Mouse (Mus musculus) midbrain, embryonic 15.5 days (tissue): ENCODE results near the gene Ptprs. TPM values are rescaled to one million over a fixed set of nuclear protein-coding genes. Genes with fewer than 3 reads are reported as not detected.

Experiments used
- ATAC-seq: fragments of 200-750 bp; cut with Nextera tagmentation; replicated peaks from 2 replicates; pipeline ENCODE4 v1.8.0; 2017; ENCODE audit warnings: moderate TSS enrichment
- H3K27ac ChIP-seq: fragments of 300-500 bp; sonication (generic); 2 replicates; pipeline ENCODE4 v1.5.1; 2015; ENCODE audit warnings: mild to moderate bottlenecking, inconsistent platforms
- H3K27me3 ChIP-seq: fragments of 300-500 bp; sonication (generic); replicated peaks from 2 replicates; pipeline ENCODE4 v1.6.1; 2015; ENCODE audit warnings: inconsistent platforms
- H3K36me3 ChIP-seq: fragments of 300-500 bp; sonication (generic); replicated peaks from 2 replicates; pipeline ENCODE4 v1.6.1; 2015; ENCODE audit warnings: inconsistent platforms
- H3K4me1 ChIP-seq: fragments of 300-500 bp; sonication (generic); 2 replicates; pipeline ENCODE4 v1.6.1; 2015; ENCODE audit warnings: inconsistent platforms
- H3K4me2 ChIP-seq: fragments of 300-500 bp; sonication (generic); 2 replicates; pipeline ENCODE4 v1.6.1; 2015; ENCODE audit warnings: inconsistent platforms, mild to moderate bottlenecking, moderate library complexity
- H3K4me3 ChIP-seq: fragments of 300-500 bp; sonication (generic); 2 replicates; pipeline ENCODE4 v1.5.1; 2015; ENCODE audit warnings: mild to moderate bottlenecking, inconsistent platforms
- H3K9ac ChIP-seq: fragments of 300-500 bp; sonication (generic); 2 replicates; pipeline ENCODE4 v1.6.1; 2015; ENCODE audit warnings: mild to moderate bottlenecking, inconsistent platforms
- H3K9me3 ChIP-seq: fragments of 300-500 bp; sonication (generic); 2 replicates; pipeline ENCODE4 v1.6.1; 2016; ENCODE audit warnings: inconsistent platforms
- WGBS: fragments of 180-500 bp; shearing (Covaris S2); methylation state at CpG from one replicate; pipeline ENCODE4 v1.1.7; 2015; ENCODE audit warnings: mixed read lengths; 5-methylcytosine and 5-hydroxymethylcytosine counted together
- polyA plus RNA-seq: library from polyadenylated mRNA; unstranded; fragments of >200 nt; fragmentation: Nextera tagmentation; extraction: Ambion mirVana; gene quantifications from 2 replicates; pipeline ENCODE4 v1.2.1, GENCODE M21; 2015

Gene Ptprs
- polyA plus RNA-seq, 1 experiment from 2014 or later, result 349 TPM

DNA sequence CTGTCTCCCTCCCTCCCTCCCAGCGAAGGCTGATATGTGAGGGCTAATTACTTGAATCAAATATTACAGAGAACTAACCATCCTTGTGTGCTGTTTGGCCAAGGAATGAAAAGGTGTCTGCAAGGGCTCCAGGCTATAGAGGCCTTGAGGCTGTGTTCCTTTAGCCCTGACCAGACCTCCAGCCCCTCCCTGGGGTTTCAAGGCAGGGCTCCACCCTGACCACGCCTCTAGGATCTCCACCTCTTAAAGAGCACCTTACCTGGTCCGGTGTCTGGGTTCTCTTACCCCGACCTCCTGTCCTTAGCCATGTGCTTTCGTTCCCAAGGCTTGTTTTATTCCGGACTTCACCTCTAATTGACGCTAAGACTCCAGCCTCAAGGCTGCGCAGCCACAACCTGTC is 66.5 kb downstream of the Ptprs start:
- no peak overlapping the region for H3K4me3 ChIP-seq
- no peaks in the 10 kb centered on the region for H3K9me3 ChIP-seq
- H3K27ac ChIP-seq, result peak overlapping the region; percentile 74
- WGBS, result 34% methylated on average over 8 of the region's 8 CpGs
- H3K4me2 ChIP-seq, result no peak overlapping the region
- no peaks in the 10 kb centered on the region for H3K27me3 ChIP-seq
- no peak overlapping the region for H3K9ac ChIP-seq
- ATAC-seq, result 0 out of 2 replicates have a peak, but pooled peaks have one; percentile 16
- H3K36me3 ChIP-seq, result peaks cover 40% of the 10 kb centered on the region
- H3K4me1 ChIP-seq, result peaks cover 40% of the 10 kb centered on the region

DNA sequence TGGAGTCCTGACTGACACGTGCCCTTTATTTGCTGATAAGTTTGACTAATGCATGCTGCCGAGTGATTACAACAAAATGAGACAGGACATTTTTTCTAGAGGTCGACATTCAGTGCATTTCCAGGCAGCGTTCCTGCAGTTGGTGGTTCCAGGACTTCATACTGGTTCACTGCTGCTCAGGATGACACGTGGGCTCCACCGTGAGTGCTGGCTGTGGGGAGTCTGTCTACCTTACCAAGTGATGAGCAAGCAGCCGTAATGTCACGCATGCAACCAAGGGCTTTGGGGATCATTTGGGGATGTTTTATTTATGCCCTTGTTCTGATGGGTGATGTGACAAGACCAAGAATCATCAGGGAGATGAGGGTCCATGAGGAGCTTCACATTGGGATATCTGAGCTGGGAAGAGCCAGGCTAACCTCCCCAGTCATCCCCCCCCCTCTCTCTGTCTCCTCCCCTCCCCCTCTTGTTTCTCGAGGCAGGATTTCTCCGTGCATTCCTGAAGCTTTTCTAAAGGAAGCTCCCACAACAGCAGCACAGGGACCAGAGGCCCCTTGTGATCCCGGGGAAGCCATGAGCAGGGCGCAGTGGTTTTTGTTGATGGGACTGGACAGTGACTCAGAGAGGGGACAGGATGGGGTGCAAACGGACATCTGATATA is 67.2 kb downstream of the Ptprs start:
- Histone ChIP-seq H3K9me3 (no peaks in the 10 kb centered on the region), H3K27ac (peak overlapping the region; percentile 74), H3K36me3 (peaks cover 33% of the 10 kb centered on the region), H3K4me3 (no peak overlapping the region), H3K4me2 (no peak overlapping the region), H3K9ac (no peak overlapping the region), H3K27me3 (no peaks in the 10 kb centered on the region), H3K4me1 (peaks cover 40% of the 10 kb centered on the region)
- ATAC-seq, result peak; percentile 22; the same call in 1 of the 2 replicates
- WGBS, result 32% methylated on average over 13 of the region's 13 CpGs

DNA sequence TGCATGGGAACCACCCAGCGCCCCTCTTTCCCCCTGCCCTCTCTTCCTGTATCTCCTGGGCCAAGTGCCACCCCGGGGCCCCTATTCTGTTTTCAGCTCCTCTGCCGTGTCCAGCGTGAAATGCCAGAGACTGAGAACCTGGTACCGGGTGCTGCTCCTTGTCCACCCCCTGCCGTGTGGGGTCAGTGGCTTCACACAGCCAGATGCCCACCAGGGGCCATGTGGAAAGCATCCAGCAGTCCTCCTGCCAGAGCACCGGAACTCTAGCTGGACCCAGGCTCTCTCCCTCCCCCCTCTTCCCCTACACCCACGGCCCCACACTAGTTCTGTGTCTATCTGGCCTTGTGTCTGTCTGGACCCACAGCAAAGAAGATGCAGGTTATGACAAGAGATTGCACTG is 68.9 kb downstream of the Ptprs start:
- WGBS, result 55% methylated on average over 8 of the region's 8 CpGs
- H3K9ac ChIP-seq, result no peak overlapping the region; the same call in 1 of the 2 replicates
- H3K27ac ChIP-seq, result peak overlapping the region; percentile 74

DNA sequence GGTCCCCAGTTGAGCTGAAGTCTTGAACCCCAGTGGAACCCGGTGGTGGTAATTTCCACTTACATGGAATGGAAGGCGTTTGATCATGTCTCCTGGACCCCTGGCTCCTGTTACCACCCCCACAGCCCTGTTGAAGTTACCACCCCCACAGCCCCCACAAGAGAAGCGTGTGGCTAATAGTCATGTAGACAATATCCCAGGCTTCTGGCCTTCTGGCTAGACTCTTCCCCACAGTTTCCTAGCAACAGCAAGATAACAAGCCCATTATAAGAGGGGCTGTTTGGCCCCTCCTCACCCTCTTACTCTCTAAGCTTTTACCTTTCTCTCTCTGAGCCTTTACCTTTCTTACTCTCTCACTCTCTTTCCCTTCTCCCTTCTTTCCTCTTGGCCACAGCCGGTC is 69.4 kb downstream of the Ptprs start:
- 0 out of 2 replicates have a peak, but pooled peaks have one; percentile 15 for ATAC-seq
- Histone ChIP-seq H3K27ac (peak overlapping the region; percentile 74), H3K4me3 (no peak overlapping the region), H3K9me3 (no peaks in the 10 kb centered on the region), H3K36me3 (peaks cover 26% of the 10 kb centered on the region), H3K9ac (no peak overlapping the region), H3K27me3 (no peaks in the 10 kb centered on the region), H3K4me2 (no peak overlapping the region), H3K4me1 (peaks cover 40% of the 10 kb centered on the region)
- 41% methylated on average over 4 of the region's 4 CpGs for WGBS

More for the DNA sequence above, 68.9 kb downstream of the Ptprs start:
- H3K4me2 ChIP-seq, result no peak overlapping the region
- H3K4me1 ChIP-seq, result peaks cover 40% of the 10 kb centered on the region
- H3K9me3 ChIP-seq, result no peaks in the 10 kb centered on the region
- H3K27me3 ChIP-seq, result no peaks in the 10 kb centered on the region
- H3K36me3 ChIP-seq, result peaks cover 25% of the 10 kb centered on the region
- peak; percentile 14; the same call in 1 of the 2 replicates for ATAC-seq
- no peak overlapping the region for H3K4me3 ChIP-seq

DNA sequence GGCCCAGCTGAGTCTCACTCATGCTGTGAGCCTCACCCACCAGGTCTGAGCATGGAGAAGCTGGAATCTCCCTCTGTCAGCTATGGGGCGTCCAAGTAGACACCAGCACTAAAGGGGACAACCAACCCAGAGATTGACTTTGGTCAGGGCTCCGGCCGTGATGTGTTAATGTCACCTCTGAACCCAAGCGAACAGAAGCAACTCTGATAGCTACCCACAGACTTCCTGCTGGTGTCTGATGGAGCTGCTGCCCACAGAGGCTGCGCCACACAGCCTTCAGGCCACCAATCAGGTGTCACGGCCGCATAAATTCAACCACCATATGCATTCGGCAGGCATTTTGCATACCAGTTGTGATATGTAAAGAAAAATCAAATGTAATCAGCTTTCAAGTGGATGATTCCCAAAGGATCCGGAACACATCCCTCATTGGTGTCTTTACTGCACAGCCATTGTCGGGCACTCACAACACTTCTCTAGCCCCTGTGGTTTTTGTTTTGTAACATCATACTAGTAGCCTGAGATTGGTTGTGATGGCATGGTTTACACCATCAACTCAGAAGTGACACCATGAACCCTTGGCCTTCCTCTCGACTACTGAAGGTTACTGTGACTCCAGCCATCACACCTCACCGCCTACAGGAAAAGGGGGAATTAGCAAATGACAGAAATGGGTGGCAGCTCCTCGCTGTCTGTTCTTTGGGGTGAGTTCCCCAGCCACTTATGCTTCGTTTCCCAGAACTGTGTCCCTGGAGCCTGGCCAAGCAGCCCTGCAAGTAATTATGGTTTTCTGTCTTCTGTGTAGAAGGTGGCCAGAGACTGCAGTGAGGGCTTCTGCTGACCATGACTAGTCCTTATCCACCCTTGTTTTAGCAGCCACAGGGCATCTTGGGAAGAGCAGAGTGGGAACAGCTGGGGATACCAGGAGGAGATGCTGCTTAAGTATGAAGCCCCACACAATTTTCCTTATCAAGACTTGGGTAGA is 70.1 kb downstream of the Ptprs start:
- peaks cover 25% of the 10 kb centered on the region; the same call in 1 of the 2 replicates for H3K36me3 ChIP-seq
- peak overlapping the region; percentile 74 for H3K27ac ChIP-seq
- no peaks in the 10 kb centered on the region for H3K9me3 ChIP-seq
- ATAC-seq, result no peak
- no peak overlapping the region for H3K9ac ChIP-seq
- no peak overlapping the region for H3K4me2 ChIP-seq
- H3K4me1 ChIP-seq, result peaks cover 40% of the 10 kb centered on the region
- WGBS, result 80% methylated on average over 14 of the region's 14 CpGs
- H3K27me3 ChIP-seq, result no peaks in the 10 kb centered on the region
- H3K4me3 ChIP-seq, result no peak overlapping the region

DNA sequence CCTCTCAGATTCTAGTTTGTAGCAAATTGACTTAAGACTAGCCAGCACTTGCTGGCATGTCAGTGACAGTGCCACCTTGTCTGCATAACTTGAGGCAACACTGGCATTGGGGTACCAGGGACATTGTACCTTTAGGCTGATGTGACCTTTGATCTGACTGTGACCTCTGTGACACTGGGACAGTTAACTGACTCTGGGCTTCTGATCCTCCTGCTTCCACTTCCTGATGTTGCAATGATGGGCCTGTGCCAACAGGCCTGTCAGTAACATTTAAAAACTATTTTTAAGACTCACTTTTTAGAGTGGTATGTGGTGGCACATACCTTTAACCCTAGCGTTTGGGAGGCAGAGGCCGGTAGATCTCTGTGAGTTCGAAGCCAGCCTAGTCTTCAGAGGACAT is 70.9 kb downstream of the Ptprs start:
- Histone ChIP-seq H3K9me3 (no peaks in the 10 kb centered on the region), H3K36me3 (peaks cover 27% of the 10 kb centered on the region), H3K4me2 (no peak overlapping the region), H3K27ac (0 out of 2 replicates have a peak overlapping the region, but pooled peaks have one; percentile 0), H3K9ac (no peak overlapping the region), H3K4me1 (peaks cover 40% of the 10 kb centered on the region), H3K27me3 (no peaks in the 10 kb centered on the region), H3K4me3 (no peak overlapping the region)
- WGBS, result 90% methylated on average over 3 of the region's 3 CpGs
- no peak for ATAC-seq

DNA sequence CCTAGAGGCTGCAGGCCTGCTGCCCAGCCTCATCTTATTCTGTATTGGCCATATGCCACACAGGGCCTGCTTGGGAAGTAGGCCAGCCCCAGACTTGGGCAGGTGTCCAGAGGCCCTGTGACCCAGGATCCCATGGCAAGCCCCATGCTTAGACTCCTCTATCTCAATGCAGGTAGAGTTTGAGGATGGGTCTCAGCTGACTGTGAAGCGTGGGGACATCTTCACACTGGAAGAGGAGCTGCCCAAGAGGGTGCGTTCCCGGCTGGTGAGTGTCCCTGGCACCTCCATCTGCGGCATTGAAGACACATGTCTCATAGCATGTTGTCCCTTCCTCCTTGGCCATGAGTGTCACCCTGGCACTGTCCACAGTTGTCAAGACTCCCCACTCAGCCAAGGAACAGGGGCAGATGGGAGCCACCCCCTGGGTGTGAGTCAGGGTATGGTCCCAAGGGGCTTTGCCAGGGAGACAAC is 75.2 kb downstream of the Ptprs start:
- no peak for ATAC-seq
- Histone ChIP-seq H3K9ac (no peak overlapping the region), H3K9me3 (no peaks in the 10 kb centered on the region), H3K4me1 (no peaks in the 10 kb centered on the region), H3K27me3 (no peaks in the 10 kb centered on the region), H3K36me3 (peaks cover 63% of the 10 kb centered on the region), H3K27ac (no peak overlapping the region; the same call in 1 of the 2 replicates), H3K4me2 (no peak overlapping the region), H3K4me3 (no peak overlapping the region)
- 94% methylated on average over 4 of the region's 4 CpGs for WGBS

DNA sequence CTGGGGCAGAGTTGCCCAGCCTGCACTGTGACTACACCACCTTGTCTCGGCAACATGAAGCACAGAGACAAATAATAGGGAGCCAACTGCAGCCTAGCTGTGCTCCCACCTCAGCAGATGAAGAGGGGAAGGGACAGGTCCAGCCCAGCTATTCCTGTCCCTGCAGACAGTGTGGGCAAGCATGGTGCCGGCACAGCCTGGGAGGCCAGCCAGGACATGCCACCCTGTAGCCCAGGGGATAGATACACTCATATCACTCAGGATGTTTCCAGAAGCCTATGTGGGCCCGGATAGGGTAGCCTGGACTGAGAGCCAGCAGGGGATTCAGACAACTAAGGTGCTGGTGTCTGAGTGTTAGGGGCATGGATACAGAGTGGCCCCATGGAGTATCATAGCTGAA is 76.1 kb downstream of the Ptprs start:
- H3K4me3 ChIP-seq, result no peak overlapping the region
- no peaks in the 10 kb centered on the region for H3K9me3 ChIP-seq
- H3K4me1 ChIP-seq, result no peaks in the 10 kb centered on the region
- H3K9ac ChIP-seq, result no peak overlapping the region
- WGBS, result 94% methylated on average over 3 of the region's 3 CpGs
- H3K36me3 ChIP-seq, result peaks cover 70% of the 10 kb centered on the region
- H3K27me3 ChIP-seq, result no peaks in the 10 kb centered on the region
- H3K27ac ChIP-seq, result no peak overlapping the region
- ATAC-seq, result no peak
- no peak overlapping the region for H3K4me2 ChIP-seq

DNA sequence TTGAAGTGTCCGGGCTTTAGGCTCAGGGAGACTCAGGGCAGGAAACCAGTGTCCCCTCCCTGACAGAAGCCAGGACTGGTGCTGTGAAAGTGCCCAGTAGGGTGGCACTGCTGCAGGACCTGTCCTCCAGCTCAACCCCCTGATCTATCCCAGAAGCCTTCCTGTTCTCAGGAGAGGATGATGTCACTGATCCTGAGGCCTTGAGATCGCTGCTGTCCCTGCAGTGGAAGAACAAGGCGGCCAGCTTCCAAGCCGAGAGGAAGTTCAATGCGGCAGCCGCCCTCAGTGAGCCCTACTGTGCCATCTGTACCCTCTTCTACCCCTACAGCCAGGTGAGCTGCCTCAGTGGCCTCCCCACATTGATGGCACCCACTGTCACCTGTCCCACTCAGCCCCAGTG is 80.2 kb downstream of the Ptprs start:
- peaks cover 56% of the 10 kb centered on the region for H3K36me3 ChIP-seq
- WGBS, result 95% methylated on average over 6 of the region's 6 CpGs
- ATAC-seq, result no peak
- no peaks in the 10 kb centered on the region for H3K4me1 ChIP-seq
- H3K4me2 ChIP-seq, result no peak overlapping the region
- no peaks in the 10 kb centered on the region for H3K9me3 ChIP-seq
- H3K9ac ChIP-seq, result no peak overlapping the region
- H3K27ac ChIP-seq, result no peak overlapping the region
- H3K4me3 ChIP-seq, result no peak overlapping the region
- H3K27me3 ChIP-seq, result no peaks in the 10 kb centered on the region

DNA sequence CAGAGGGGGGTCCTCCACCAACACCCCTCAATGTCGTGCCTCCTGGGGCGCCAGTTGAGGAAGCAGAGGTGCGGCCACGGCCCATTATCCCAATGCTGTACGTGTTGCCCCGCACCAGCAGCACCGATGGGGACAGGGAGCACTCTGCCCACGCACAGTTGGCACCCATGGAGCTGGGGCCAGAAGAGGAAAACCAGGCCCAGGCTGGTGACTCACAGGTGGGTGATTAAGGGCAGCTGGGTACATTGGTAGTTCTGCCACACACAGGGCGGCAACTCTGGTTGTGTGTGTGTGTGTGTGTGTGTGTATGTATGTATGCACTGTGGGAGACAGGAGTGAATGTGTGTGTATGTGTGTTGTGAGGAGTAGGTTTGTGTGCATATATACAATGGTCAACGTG is 82.4 kb downstream of the Ptprs start:
- 97% methylated on average over 10 of the region's 10 CpGs for WGBS
- no peak overlapping the region for H3K4me3 ChIP-seq
- H3K9ac ChIP-seq, result no peak overlapping the region
- no peak for ATAC-seq
- H3K9me3 ChIP-seq, result no peaks in the 10 kb centered on the region
- no peak overlapping the region for H3K4me2 ChIP-seq
- no peaks in the 10 kb centered on the region for H3K4me1 ChIP-seq
- H3K36me3 ChIP-seq, result peaks cover 50% of the 10 kb centered on the region
- no peak overlapping the region for H3K27ac ChIP-seq
- no peaks in the 10 kb centered on the region for H3K27me3 ChIP-seq

DNA sequence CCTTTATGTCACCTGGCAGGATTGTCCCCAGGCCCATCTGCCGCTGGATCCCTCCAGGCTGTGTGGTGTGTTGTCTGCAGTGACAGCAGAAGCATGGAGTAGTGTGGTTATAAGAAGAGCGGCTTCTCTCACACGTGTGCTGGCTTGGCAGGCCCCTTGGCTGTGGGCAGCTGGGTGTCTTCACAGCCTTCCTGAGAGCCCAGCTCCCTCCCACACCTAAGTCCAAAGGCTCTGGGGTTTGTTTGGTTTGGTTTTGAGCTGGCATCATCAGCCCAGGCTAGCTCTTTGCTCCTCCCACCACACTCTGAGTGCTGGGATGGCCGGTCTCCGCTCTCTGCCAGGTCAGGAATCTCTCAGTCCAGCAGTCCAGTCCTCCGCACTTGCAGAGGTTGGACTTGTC is 83.0 kb downstream of the Ptprs start:
- Histone ChIP-seq H3K27me3 (no peaks in the 10 kb centered on the region), H3K4me2 (no peak overlapping the region)
- WGBS, result 95% methylated on average over 6 of the region's 6 CpGs

DNA sequence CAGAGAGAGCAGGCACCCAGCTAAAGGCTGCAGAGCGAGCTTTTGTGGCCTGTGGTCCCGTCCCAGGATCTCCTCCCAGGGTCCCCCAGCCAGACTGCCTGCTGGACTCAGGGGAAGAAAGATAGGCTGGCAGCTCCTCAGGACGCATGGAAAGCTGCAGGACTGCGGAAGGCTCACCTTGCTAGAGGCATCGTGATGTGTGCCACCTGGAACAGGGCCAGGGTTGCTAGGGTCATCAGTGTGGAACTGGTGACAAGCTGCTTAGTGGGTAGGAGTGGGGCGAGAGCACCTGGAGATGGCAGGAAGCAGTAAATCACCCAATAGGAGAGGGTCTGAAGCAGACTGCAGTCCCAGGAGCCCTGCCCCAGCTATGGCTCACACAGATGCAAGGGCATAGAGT is 88.7 kb downstream of the Ptprs start:
- Histone ChIP-seq H3K9ac (no peak overlapping the region), H3K27ac (no peak overlapping the region), H3K9me3 (no peaks in the 10 kb centered on the region), H3K4me2 (no peak overlapping the region), H3K36me3 (peaks cover 37% of the 10 kb centered on the region), H3K4me3 (no peak overlapping the region), H3K4me1 (no peaks in the 10 kb centered on the region), H3K27me3 (no peaks in the 10 kb centered on the region)
- no peak for ATAC-seq
- 92% methylated on average over 6 of the region's 6 CpGs for WGBS

More for the DNA sequence above, 83.0 kb downstream of the Ptprs start:
- H3K27ac ChIP-seq, result no peak overlapping the region
- no peak for ATAC-seq
- H3K4me1 ChIP-seq, result no peaks in the 10 kb centered on the region
- H3K9ac ChIP-seq, result no peak overlapping the region
- H3K36me3 ChIP-seq, result peaks cover 50% of the 10 kb centered on the region
- no peak overlapping the region for H3K4me3 ChIP-seq
- H3K9me3 ChIP-seq, result no peaks in the 10 kb centered on the region
